Mouse (Mus musculus): ENCODE measurements around the gene Trak2.

GRCm38 (mm10) chr1:58962865-58963264 lies 10.4 kb downstream of the Trak2 start:
- no peak for TF ChIP-seq POLR2A (IDR thresholded peaks at IDR 0.05; ENCODE audit: borderline replicate concordance, insufficient read depth, low read length)
- TF ChIP-seq CTCF (IDR thresholded peaks at IDR 0.05; ENCODE audit: borderline replicate concordance, insufficient read depth, low read depth, low read length), result no peak

Measured in cerebellum, adult 2 months (tissue).